Mouse (Mus musculus): ENCODE data around the gene Prr3. TPM values are rescaled to one million over a fixed set of nuclear protein-coding genes. Genes with fewer than 3 reads are reported as not detected.
"Not testable (repeated sequence)": the region's sequence is repeated elsewhere in the genome, so short reads cannot be mapped to it uniquely, and the experiment has no call there.

The Prr3 gene
- total RNA-seq, 2 experiments from 2014 or later = 45.8 to 50.7 TPM

DNA sequence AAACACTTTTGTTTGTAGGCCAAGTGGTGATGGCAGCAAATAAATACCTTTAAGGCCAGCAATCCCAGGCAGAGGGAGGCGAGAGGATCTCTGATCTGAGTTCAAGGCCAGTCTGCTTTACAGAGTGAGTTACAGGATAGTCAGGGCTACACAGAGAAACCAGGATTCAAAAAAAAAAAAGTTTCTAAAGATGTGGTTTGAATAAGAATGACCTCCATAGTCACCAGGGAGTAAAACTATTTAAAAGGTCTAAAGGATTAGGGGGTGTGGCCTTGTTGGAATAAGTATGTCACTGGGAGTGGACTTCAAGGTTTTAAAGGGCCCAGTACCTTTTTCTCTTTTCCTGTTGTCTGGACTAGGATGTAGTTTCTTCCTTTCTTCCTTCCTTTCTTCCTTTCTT lies 40.1 kb downstream of the Prr3 start:
- DNase-seq (ENCODE audit: low spot score in 2 of 2) = no peak
- no peak for TF ChIP-seq CTCF (conservative IDR thresholded peaks at IDR 0.05)
- no peak overlapping the region for H3K27ac ChIP-seq
- H3K4me3 ChIP-seq = no peak overlapping the region

DNA sequence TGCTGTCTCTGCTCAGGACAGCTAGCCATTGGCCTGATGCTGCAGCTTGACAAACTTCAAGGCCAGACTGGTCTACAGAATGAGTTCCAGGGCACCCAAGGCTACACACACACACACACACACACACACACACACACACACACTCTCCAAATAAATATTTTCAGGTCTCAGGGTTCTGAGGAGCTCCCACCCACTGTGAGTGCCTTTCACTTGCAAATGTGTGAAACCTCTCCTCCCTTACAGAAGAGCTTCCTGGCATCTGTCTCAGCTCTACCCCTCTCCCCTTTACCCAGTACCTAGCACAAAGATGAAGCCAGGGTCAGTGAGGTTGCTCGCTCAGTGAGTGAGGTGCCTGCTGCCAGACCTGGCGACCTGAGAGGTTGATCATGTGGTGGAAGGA lies 40.9 kb downstream of the Prr3 start:
- no peak for TF ChIP-seq CTCF (conservative IDR thresholded peaks at IDR 0.05)
- no peak overlapping the region for H3K4me3 ChIP-seq
- no peak overlapping the region for H3K27ac ChIP-seq
- no peak for DNase-seq (ENCODE audit: low spot score in 2 of 2)

DNA sequence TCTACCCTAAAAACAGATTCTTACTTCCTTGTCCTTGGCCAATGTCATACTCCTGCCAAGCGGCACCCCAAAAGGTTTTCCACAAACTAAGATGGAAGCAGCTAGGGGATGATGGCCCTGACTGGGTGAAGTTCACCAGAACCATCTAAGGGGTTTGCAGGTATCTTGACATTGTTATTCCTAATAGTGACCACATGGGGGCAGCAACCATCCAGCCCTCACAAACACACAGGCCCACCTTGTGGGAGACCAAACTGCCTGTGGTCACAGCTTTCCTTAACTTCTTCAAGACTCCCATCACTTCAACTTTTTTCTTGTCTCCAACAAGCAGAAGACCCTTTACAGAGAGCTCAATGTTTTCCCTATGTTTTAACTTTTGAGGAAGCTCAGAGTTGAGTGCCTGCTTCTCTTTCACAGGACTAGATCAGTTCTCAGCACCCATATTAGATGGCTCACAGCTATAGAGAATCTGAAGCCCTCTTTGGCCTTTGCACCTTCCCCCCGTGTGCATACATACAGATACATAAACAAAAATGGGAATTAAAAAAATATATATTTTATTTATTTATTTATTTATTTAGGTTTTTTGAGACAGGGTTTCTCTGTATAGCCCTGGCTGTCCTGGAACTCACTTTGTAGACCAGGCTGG lies 42.2 kb downstream of the Prr3 start:
- peak in 1 of 2 experiments; percentile 53 for DNase-seq (ENCODE audit: low spot score in 2 of 2)
- TF ChIP-seq CTCF (conservative IDR thresholded peaks at IDR 0.05) = peak; percentile 93
- no peak overlapping the region for H3K27ac ChIP-seq
- no peak overlapping the region for H3K4me3 ChIP-seq

DNA sequence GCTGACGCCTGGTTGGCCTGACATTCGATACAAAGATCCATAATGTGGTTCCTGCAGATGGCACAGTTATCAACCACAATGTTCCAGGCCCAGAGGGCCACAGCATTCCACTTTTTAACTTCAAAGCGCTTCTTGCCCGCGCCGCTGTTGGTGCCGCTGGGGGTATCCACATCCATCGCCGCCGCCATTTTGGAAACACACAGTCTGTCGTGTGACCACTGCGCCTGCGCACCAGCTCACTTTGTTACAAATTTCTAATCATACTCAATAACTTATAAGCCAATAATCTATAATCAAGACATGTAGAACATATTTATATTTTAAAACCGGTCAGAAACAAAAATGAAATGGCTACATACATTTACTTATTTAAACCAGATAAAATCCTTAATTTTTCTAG lies 44.3 kb downstream of the Prr3 start:
- not testable (repeated sequence) for H3K4me3 ChIP-seq; H3K27ac ChIP-seq; DNase-seq (ENCODE audit: low spot score in 2 of 2)

DNA sequence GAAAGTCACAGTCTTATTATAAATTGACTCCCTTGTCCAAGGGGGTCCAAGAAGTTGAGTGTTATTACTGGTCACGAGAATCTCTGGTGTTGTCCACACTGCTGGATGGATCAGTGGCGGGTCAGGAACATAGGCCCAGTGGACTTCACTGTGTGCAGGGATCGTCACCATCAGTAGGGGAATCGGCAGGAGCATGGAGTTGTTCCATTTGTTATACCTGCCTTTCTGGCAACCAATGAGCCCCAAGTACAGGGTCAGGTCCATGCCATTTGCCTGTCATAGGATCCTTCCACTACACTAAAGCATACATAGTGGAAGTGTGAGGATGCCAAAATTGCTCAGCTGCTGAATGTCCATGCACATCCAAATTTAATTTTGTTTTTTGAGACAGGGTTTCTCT lies 47.4 kb downstream of the Prr3 start:
- Histone ChIP-seq H3K4me3 (no peak overlapping the region), H3K27ac (no peak overlapping the region)
- TF ChIP-seq CTCF (conservative IDR thresholded peaks at IDR 0.05) = no peak
- DNase-seq (ENCODE audit: low spot score in 2 of 2) = no peak

DNA sequence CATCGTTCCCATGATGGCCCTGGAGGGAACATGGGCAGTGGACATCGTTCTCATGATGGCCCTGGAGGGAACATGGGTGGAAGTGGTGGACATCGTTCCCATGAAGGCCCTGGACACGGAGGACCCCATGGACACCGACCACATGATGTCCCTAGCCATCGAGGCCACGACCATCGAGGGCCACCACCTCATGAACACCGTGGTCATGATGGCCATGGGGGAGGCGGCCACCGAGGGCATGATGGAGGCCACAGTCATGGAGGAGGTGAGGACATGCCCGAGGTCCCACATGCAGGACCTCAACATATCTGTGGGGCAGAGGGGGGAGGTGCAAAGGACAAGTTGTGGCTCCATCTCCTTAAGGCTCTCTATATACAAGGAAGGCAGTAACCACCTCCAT lies 49.4 kb downstream of the Prr3 start:
- Histone ChIP-seq H3K27ac (no peak overlapping the region), H3K4me3 (no peak overlapping the region)
- no peak for TF ChIP-seq CTCF (conservative IDR thresholded peaks at IDR 0.05)
- no peak for DNase-seq (ENCODE audit: low spot score in 2 of 2)

DNA sequence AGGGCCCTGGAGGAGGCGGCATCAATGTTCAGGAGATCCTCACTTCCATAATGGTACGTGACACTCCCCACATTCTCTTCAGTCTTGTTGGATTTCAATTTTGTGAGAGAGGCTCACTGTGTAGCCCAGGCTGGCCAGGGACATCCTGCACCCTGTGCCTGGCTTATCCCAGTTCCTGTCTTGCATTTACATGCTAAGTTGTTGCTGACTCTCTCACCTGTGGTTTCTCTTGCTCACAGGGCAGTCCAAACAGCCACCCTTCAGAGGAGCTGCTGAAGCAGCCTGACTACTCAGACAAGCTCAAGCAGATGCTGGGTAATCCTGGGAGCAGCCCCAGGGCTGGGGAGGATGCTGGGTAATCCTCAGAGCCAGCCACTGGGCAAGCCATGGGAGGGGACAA lies 50.5 kb downstream of the Prr3 start:
- Histone ChIP-seq H3K27ac (no peak overlapping the region), H3K4me3 (no peak overlapping the region)
- DNase-seq (ENCODE audit: low spot score in 2 of 2) = no peak
- TF ChIP-seq CTCF (conservative IDR thresholded peaks at IDR 0.05) = no peak

DNA sequence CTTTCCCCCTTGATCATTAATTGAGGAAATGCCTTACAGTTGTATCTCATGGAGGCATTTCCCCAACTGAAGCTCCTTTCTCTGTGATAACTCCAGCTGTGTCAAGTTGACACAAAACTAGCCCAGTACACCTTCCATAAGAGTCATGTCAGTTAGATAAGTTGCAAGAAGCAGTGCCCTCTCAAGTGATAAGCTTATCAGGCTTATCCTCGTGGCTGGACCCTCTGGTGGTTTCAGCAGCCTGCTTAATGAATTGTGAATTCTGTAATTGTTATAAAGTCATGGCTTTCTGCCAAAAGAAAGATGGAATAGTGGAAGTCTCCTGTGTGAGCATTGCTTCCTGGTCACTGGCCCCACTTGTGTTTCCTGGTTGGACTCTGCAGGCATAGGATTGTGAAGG lies 52.6 kb downstream of the Prr3 start:
- Histone ChIP-seq H3K27ac (no peak overlapping the region), H3K4me3 (no peak overlapping the region)
- no peak for TF ChIP-seq CTCF (conservative IDR thresholded peaks at IDR 0.05)
- no peak for DNase-seq (ENCODE audit: low spot score in 2 of 2)

DNA sequence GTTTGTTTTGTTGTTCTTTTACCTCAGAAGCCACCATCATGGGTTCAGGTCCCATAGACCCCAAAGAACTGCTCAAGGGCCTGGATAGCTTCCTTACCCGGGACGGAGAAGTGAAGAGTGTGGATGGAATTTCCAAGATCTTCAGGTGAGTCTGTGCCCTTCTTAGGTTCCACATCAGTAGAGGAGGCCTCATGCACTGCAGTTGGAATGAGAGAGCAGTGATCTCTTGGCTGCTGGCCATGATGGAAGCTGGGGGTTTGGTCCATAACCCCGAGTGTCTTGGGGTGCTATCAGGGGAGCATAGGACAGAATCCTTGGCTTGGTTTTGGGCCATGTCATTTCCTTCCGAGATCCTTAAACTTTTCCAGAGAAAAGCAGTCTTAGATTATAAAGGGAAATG lies 56.8 kb downstream of the Prr3 start:
- Histone ChIP-seq H3K27ac (peak overlapping the region; percentile 51; the same call in 1 of the 2 replicates), H3K4me3 (no peak overlapping the region)
- peak in 1 of 2 experiments; percentile 10 for DNase-seq (ENCODE audit: low spot score in 2 of 2)
- TF ChIP-seq CTCF (conservative IDR thresholded peaks at IDR 0.05) = no peak

DNA sequence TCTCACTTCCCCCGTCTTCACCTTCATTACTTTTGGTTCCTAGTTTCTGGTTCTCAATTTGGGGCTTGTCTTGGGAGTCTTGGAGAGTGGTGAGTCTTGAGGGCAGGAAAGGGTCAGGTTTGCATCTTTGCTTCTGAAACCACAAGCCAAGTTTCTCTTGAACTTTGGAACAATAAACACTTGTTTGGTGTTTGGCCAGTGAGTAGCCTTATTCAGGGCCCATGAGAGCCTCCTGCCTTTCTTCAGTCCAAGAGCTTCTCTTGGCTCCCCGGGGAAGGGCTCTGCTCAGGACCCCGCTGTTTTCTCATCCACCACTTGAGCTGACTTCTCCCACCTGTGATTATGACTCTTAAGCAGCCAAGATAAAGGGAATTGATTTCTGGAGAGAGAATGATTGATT lies 57.5 kb downstream of the Prr3 start:
- Histone ChIP-seq H3K4me3 (no peak overlapping the region), H3K27ac (peak overlapping the region; percentile 51)
- peak in 1 of 2 experiments; percentile 9 for DNase-seq (ENCODE audit: low spot score in 2 of 2)
- TF ChIP-seq CTCF (conservative IDR thresholded peaks at IDR 0.05) = no peak

Small RNAs within 50 kb of the gene (microRNA-seq; reads per million reads assigned to microRNA genes)
- 287 to 325 reads per million in 2 experiments for gene Mir877

Other genes starting within 250 kb of the Prr3 start
- 1 to 10 TPM; 5.0 to 6.1 TPM for gene Ier3, start 158.6 kb downstream of the Prr3 start, total RNA-seq (2021)
- gene Flot1, start 157.0 kb downstream of the Prr3 start, total RNA-seq (2021) = 100 to 1,000 TPM; 124 to 128 TPM
- 100 to 1,000 TPM; 355 to 363 TPM for gene Tubb5, start 141.9 kb downstream of the Prr3 start, total RNA-seq (2021)
- 10 to 100 TPM; 16.9 to 18.4 TPM for gene Mdc1, start 138.7 kb downstream of the Prr3 start, total RNA-seq (2021)
- gene Nrm, start 118.9 kb downstream of the Prr3 start, total RNA-seq (2021) = 1 to 10 TPM; 1.7 to 1.8 TPM
- gene Ppp1r18, start 114.6 kb downstream of the Prr3 start, total RNA-seq (2021) = 1 to 10 TPM; 8.7 to 9.8 TPM
- gene Dhx16, start 100.4 kb downstream of the Prr3 start, total RNA-seq (2021) = 10 to 100 TPM; 28.1 to 31.3 TPM
- gene 2310061I04Rik, start 82.8 kb downstream of the Prr3 start, total RNA-seq (2021) = 10 to 100 TPM; 53.4 to 62.4 TPM
- gene Atat1, start 70.2 kb downstream of the Prr3 start, total RNA-seq (2021) = 10 to 100 TPM; 58.7 to 64.8 TPM
- 10 to 100 TPM; 36.3 to 43.0 TPM for gene Mrps18b, start 63.8 kb downstream of the Prr3 start, total RNA-seq (2021)
- gene Ppp1r10, start 63.8 kb downstream of the Prr3 start, total RNA-seq (2021) = 10 to 100 TPM; 83.2 to 83.8 TPM
- gene Abcf1, start 10.5 kb downstream of the Prr3 start, total RNA-seq (2021) = 10 to 100 TPM; 69.9 to 77.3 TPM
- 100 to 1,000 TPM; 140 to 147 TPM for gene Gnl1, start 385 bp downstream of the Prr3 start, total RNA-seq (2021)
- gene H2-T24, start 40.3 kb upstream of the Prr3 start, total RNA-seq (2021) = 1 to 10 TPM; 1.7 to 2.4 TPM
- gene H2-T23, start 52.6 kb upstream of the Prr3 start, total RNA-seq (2021) = 1 to 10 TPM; 5.2 to 6.0 TPM
- gene H2-T22, start 62.5 kb upstream of the Prr3 start, total RNA-seq (2021) = 10 to 100 TPM in 1 of 2 experiments, 1 to 10 TPM in 1; 9.1 to 10.3 TPM
- not detected for gene Gm6034, start 62.7 kb upstream of the Prr3 start, total RNA-seq (2021)
- gene Gm11127, start 78.1 kb upstream of the Prr3 start, total RNA-seq (2021) = 1 to 10 TPM; 1.6 to 1.7 TPM
- gene Gm19684, start 141.4 kb upstream of the Prr3 start, total RNA-seq (2021) = under 1 TPM in 1 of 2 experiments, not detected in 1; 0.29 TPM
- gene Gm7030, start 149.2 kb upstream of the Prr3 start, total RNA-seq (2021) = not detected
- gene Gm8909, start 188.3 kb upstream of the Prr3 start, total RNA-seq (2021) = not detected
- not detected for gene H2-T3, start 210.1 kb upstream of the Prr3 start, total RNA-seq (2021)